Mouse (Mus musculus) lung, embryonic 15.5 days (tissue): ENCODE results near the gene Fkbp5. TPM values are rescaled to one million over a fixed set of nuclear protein-coding genes. Genes with fewer than 3 reads are reported as not detected.
"Not testable (repeated sequence)": the region's sequence is repeated elsewhere in the genome, so short reads cannot be mapped to it uniquely, and the experiment has no call there.

Source experiments
- ATAC-seq: fragments of 200-750 bp; cut with Nextera tagmentation; 2 replicates; pipeline ENCODE4 v1.8.0; 2017; ENCODE audit warnings: moderate number of reproducible peaks, borderline replicate concordance; ENCODE audit not compliant: low FRiP score, low TSS enrichment; ENCODE audit errors: extremely low read depth
- H3K27ac ChIP-seq: fragments of 300-500 bp; sonication (generic); 2 replicates; pipeline ENCODE4 v1.5.1; 2015; ENCODE audit warnings: moderate library complexity, mild to moderate bottlenecking, inconsistent platforms
- H3K27me3 ChIP-seq: fragments of 300-500 bp; sonication (generic); 2 replicates; pipeline ENCODE4 v1.6.1; 2015; ENCODE audit warnings: inconsistent platforms
- H3K36me3 ChIP-seq: fragments of 300-500 bp; sonication (generic); 2 replicates; pipeline ENCODE4 v1.6.1; 2015; ENCODE audit warnings: inconsistent platforms
- H3K4me1 ChIP-seq: fragments of 300-500 bp; sonication (generic); 2 replicates; pipeline ENCODE4 v1.6.1; 2015; ENCODE audit warnings: inconsistent platforms
- H3K4me2 ChIP-seq: fragments of 300-500 bp; sonication (generic); 2 replicates; pipeline ENCODE4 v1.6.1; 2015; ENCODE audit warnings: inconsistent platforms, mild to moderate bottlenecking, moderate library complexity
- H3K4me3 ChIP-seq: fragments of 300-500 bp; sonication (generic); 2 replicates; pipeline ENCODE4 v1.5.1; 2015; ENCODE audit warnings: mild to moderate bottlenecking, inconsistent platforms
- H3K9ac ChIP-seq: fragments of 300-500 bp; sonication (generic); 2 replicates; pipeline ENCODE4 v1.6.1; 2015; ENCODE audit warnings: inconsistent platforms
- H3K9me3 ChIP-seq: fragments of 300-500 bp; sonication (generic); 2 replicates; pipeline ENCODE4 v1.6.1; 2016; ENCODE audit warnings: inconsistent platforms
- WGBS: fragments of 180-500 bp; shearing (Covaris S2); methylation state at CpG from one replicate; pipeline ENCODE4 v1.1.7; 2015; 5-methylcytosine and 5-hydroxymethylcytosine counted together
- polyA plus RNA-seq: library from polyadenylated mRNA; unstranded; fragments of >200 nt; fragmentation: Nextera tagmentation; extraction: Ambion mirVana; gene quantifications from 2 replicates; pipeline ENCODE4 v1.2.1, GENCODE M21; 2015

The Fkbp5 gene
- polyA plus RNA-seq, 1 experiment from 2014 or later: 35.1 TPM

- peaks cover 8% of the 10 kb centered on the region; the same call in 1 of the 2 replicates for H3K36me3 ChIP-seq
Measured at GRCm38 (mm10) chr17:28407418-28408250, 109.7 kb downstream of the Fkbp5 start.

DNA sequence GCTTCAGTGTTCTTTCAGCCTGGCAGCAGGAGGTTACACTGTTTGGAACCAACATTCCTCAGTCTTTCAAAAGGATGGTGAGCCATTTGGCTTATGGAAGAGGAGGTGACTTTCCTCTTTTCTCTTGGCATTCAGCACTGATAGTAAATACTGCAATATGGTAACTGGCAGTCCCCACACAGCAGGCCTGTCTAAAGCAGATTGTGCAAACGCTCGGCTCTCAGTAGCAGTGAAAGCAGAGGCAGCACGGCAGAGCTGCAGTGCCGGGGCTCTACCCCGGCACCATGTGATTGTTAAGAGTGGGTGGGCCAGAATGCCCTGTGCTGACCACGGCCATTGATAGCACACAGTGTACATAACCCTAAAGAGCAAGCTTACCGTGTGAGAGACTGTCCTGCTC is 110.9 kb downstream of the Fkbp5 start:
- no peak overlapping the region for H3K9ac ChIP-seq
- H3K4me3 ChIP-seq: no peak overlapping the region
- H3K4me2 ChIP-seq: no peak overlapping the region
- H3K9me3 ChIP-seq: no peaks in the 10 kb centered on the region
- no peak for ATAC-seq
- 82% methylated on average over 7 of the region's 7 CpGs for WGBS
- H3K36me3 ChIP-seq: peaks cover 13% of the 10 kb centered on the region; the same call in 1 of the 2 replicates
- no peaks in the 10 kb centered on the region for H3K27me3 ChIP-seq
- H3K4me1 ChIP-seq: no peaks in the 10 kb centered on the region
- no peak overlapping the region for H3K27ac ChIP-seq

More at GRCm38 (mm10) chr17:28407418-28408250, 109.7 kb downstream of the Fkbp5 start:
- ATAC-seq: peak; percentile 59; the same call in 1 of the 2 replicates
- Histone ChIP-seq H3K27me3 (no peaks in the 10 kb centered on the region), H3K9me3 (no peaks in the 10 kb centered on the region), H3K4me2 (no peak overlapping the region), H3K4me3 (no peak overlapping the region), H3K27ac (no peak overlapping the region), H3K4me1 (no peaks in the 10 kb centered on the region), H3K9ac (no peak overlapping the region)
- 34% methylated on average over 15 of the region's 15 CpGs for WGBS

- peaks cover 19% of the 10 kb centered on the region; the same call in 1 of the 2 replicates for H3K36me3 ChIP-seq
- H3K9me3 ChIP-seq, H3K27me3 ChIP-seq, H3K9ac ChIP-seq, ATAC-seq, H3K27ac ChIP-seq, H3K4me3 ChIP-seq, H3K4me2 ChIP-seq, H3K4me1 ChIP-seq: not testable (repeated sequence)
- WGBS: 97% methylated on average over 2 of the region's 2 CpGs
Measured at GRCm38 (mm10) chr17:28404745-28405144, 112.6 kb downstream of the Fkbp5 start.

DNA sequence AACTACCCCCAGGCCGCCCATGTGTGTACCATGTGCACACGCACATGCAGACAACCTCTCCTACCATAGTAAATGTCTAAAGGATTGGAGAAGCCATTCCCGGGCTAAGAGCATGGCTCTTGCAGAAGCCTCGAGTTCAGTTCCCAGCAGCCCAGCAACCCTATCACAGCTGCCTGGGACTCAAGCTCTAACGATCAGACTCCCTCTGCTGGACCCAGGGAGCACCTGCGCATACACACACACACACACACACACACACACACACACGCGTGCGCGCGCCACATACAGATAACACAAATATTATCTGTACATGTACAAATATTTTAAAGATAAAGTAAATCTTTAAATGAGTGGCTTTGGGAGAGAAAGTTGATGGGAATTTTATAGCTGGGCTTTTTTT is 113.0 kb downstream of the Fkbp5 start:
- WGBS: 97% methylated on average over 11 of the region's 11 CpGs

GRCm38 (mm10) chr17:28394994-28395393 is 122.3 kb downstream of the Fkbp5 start:
- Histone ChIP-seq H3K4me1 (0 out of 2 replicates have a peak, but pooled peaks cover 8% of the 10 kb centered on the region), H3K4me3 (no peak overlapping the region), H3K27ac (no peak overlapping the region), H3K9me3 (no peaks in the 10 kb centered on the region), H3K9ac (no peak overlapping the region), H3K4me2 (no peak overlapping the region), H3K27me3 (no peaks in the 10 kb centered on the region), H3K36me3 (peaks cover 4% of the 10 kb centered on the region; the same call in 1 of the 2 replicates)
- 69% methylated on average over 7 of the region's 7 CpGs for WGBS
- no peak for ATAC-seq

More for the DNA sequence above, 113.0 kb downstream of the Fkbp5 start:
- Histone ChIP-seq H3K4me2 (no peak overlapping the region), H3K9me3 (no peaks in the 10 kb centered on the region), H3K36me3 (peaks cover 19% of the 10 kb centered on the region; the same call in 1 of the 2 replicates), H3K9ac (no peak overlapping the region), H3K27me3 (no peaks in the 10 kb centered on the region), H3K4me3 (no peak overlapping the region), H3K27ac (no peak overlapping the region), H3K4me1 (no peaks in the 10 kb centered on the region)
- ATAC-seq: no peak

DNA sequence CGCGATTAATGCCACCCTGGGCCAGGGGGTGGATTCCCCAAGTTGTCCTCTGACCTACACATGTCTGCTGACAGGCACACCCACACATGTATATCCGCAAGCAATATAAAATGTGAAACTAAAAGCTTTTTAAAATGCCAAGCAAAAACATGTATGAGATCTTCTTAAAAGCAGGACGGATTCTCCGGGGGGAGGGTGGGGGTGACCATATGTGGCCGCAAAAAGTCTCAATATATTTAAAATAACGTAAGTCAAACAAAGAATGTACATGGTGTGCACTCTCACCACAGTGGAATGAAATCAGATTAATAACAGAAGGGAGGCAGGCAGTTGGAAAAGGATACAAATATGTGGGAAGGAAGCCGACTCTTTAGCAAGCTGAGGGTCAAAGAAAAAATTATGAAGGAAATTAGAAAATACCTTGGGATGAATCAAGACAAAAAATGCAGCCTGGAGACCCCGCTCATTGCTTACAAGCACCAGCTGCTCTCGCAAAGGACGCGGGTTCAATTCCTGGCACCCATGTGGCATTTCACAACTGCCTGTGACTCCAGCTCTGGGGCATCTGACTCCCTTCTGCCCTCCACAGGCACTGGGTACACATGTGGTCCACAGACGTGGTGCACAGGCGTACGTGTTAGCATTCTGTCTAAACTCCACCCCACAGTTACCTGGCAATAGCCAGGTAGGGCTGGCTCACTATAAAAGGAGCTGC is 123.1 kb downstream of the Fkbp5 start:
- H3K36me3 ChIP-seq: peaks cover 4% of the 10 kb centered on the region; the same call in 1 of the 2 replicates
- H3K4me1 ChIP-seq: 0 out of 2 replicates have a peak, but pooled peaks cover 8% of the 10 kb centered on the region

GRCm38 (mm10) chr17:28391568-28392432 is 125.5 kb downstream of the Fkbp5 start:
- Histone ChIP-seq H3K27me3 (peaks cover 18% of the 10 kb centered on the region), H3K27ac (no peak overlapping the region), H3K4me3 (no peak overlapping the region), H3K9ac (no peak overlapping the region), H3K4me2 (peak overlapping the region; percentile 36), H3K9me3 (no peaks in the 10 kb centered on the region), H3K36me3 (no peaks in the 10 kb centered on the region), H3K4me1 (0 out of 2 replicates have a peak, but pooled peaks cover 11% of the 10 kb centered on the region)
- no peak for ATAC-seq
- 6% methylated on average over 23 of the region's 25 CpGs for WGBS

More for the DNA sequence above, 123.1 kb downstream of the Fkbp5 start:
- WGBS: 70% methylated on average over 15 of the region's 15 CpGs
- no peak for ATAC-seq
- H3K27me3 ChIP-seq: peaks cover 2% of the 10 kb centered on the region; the same call in 1 of the 2 replicates
- H3K4me3 ChIP-seq: no peak overlapping the region
- no peaks in the 10 kb centered on the region for H3K9me3 ChIP-seq
- H3K27ac ChIP-seq: no peak overlapping the region
- no peak overlapping the region for H3K9ac ChIP-seq
- H3K4me2 ChIP-seq: no peak overlapping the region

DNA sequence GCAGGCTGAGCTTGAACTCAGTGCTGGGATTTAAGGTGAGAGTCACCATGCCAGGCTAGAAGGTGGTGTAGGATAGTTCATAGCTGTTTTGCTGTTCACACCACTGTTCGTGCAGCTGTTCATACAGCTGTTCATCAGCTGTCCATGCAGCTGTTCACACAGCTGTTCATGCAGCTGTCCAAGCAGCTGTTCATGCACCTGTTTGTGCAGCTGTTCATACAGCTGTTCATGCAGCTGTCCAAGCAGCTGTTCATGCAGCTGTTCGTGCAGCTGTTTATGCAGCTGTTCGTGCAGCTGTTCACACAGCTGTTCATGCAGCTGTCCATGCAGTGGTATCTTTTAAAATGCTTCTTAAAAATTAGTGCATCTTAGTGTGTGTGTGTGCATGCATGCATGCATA is 128.8 kb downstream of the Fkbp5 start:
- H3K27ac ChIP-seq: no peak overlapping the region
- WGBS: 77% methylated on average over 3 of the region's 3 CpGs
- peaks cover 24% of the 10 kb centered on the region for H3K27me3 ChIP-seq
- H3K36me3 ChIP-seq: no peaks in the 10 kb centered on the region
- no peak overlapping the region for H3K4me3 ChIP-seq
- no peak overlapping the region for H3K4me2 ChIP-seq
- no peaks in the 10 kb centered on the region for H3K9me3 ChIP-seq
- ATAC-seq: no peak
- 0 out of 2 replicates have a peak, but pooled peaks cover 11% of the 10 kb centered on the region for H3K4me1 ChIP-seq
- no peak overlapping the region for H3K9ac ChIP-seq

GRCm38 (mm10) chr17:28386150-28386905 is 131.0 kb downstream of the Fkbp5 start:
- no peak overlapping the region for H3K27ac ChIP-seq
- peak overlapping the region; percentile 41; the same call in 1 of the 2 replicates for H3K4me2 ChIP-seq
- peaks cover 24% of the 10 kb centered on the region for H3K27me3 ChIP-seq
- H3K9me3 ChIP-seq: no peaks in the 10 kb centered on the region
- H3K36me3 ChIP-seq: no peaks in the 10 kb centered on the region
- H3K4me1 ChIP-seq: 0 out of 2 replicates have a peak, but pooled peaks cover 3% of the 10 kb centered on the region
- H3K9ac ChIP-seq: no peak overlapping the region
- ATAC-seq: no peak
- H3K4me3 ChIP-seq: no peak overlapping the region
- WGBS: 7% methylated on average over 23 of the region's 23 CpGs

DNA sequence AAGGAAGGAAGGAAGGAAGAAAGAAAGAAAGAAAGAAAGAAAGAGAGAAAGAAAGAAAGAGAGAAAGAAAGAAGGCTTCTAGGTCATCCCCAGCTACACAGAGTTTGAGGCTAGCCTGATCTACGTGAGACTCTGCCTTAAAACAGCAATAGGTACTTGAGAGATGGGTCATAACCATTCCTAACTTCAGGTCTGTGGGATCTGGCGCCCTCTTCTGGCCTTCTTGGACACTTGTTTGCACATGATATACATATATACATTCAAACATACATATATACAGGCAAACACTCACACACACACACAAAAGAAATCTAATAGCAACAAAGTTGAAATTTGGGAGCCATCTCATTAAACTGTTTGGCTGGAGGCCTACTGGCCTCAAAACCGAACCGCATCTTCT is 133.0 kb downstream of the Fkbp5 start:
- H3K27me3 ChIP-seq: peaks cover 23% of the 10 kb centered on the region
- H3K9ac ChIP-seq: no peak overlapping the region
- H3K4me3 ChIP-seq: no peak overlapping the region
- H3K27ac ChIP-seq: no peak overlapping the region
- H3K9me3 ChIP-seq: no peaks in the 10 kb centered on the region
- WGBS: 65% methylated on average over 4 of the region's 4 CpGs
- 0 out of 2 replicates have a peak, but pooled peaks cover 3% of the 10 kb centered on the region for H3K4me1 ChIP-seq
- no peaks in the 10 kb centered on the region for H3K36me3 ChIP-seq
- ATAC-seq: no peak
- H3K4me2 ChIP-seq: no peak overlapping the region
